23 mouse cellular contexts compared by ENCODE assay signal in genomic region chr12:3546781-3547180, GRCm38 (mm10).
"Had no signal": no experiment of that assay in that cellular context is flagged by ENCODE, and none has a peak within 500 bp of the region (broad histone marks: within the 10 kb centered on the region; RNA-seq: fewer than 3 reads in every experiment).

No protein-coding gene starts in this region.

- H3K4me1 ChIP-seq: hindbrain, embryonic 13.5 days; hindbrain, embryonic 15.5 days had no signal

- H3K36me3 ChIP-seq: heart, embryonic 12.5 days; hindbrain, embryonic 13.5 days; hindbrain, embryonic 15.5 days; limb, embryonic 10.5 days; limb, embryonic 12.5 days had no signal

- H3K4me3 ChIP-seq: heart, embryonic 12.5 days; hindbrain, embryonic 13.5 days; hindbrain, embryonic 15.5 days; layer of hippocampus, adult 2 months; left cerebral cortex, adult 2 months; limb, embryonic 10.5 days; limb, embryonic 12.5 days had no signal

- H3K9ac ChIP-seq: heart, embryonic 12.5 days; hindbrain, embryonic 13.5 days; hindbrain, embryonic 15.5 days; limb, embryonic 12.5 days; liver, embryonic 14.5 days had no signal

- DNase-seq: gastrocnemius, postnatal 14 days; gastrocnemius, postnatal 36 days; heart, adult 18-20 months; heart, postnatal 10 days; heart, postnatal 36 days; kidney, adult 11 months; kidney, adult 2 months; kidney, adult 9 months; kidney, postnatal 10 days; kidney, postnatal 25 days; kidney, postnatal 4 days; liver had no signal

- ATAC-seq: hindbrain, postnatal 0 days; intestine, embryonic 16.5 days had no signal

- H3K4me2 ChIP-seq: heart, embryonic 12.5 days; hindbrain, embryonic 13.5 days; hindbrain, embryonic 15.5 days; limb, embryonic 12.5 days; liver, embryonic 11.5 days had no signal

- H3K27ac ChIP-seq: hindbrain, embryonic 13.5 days; hindbrain, embryonic 15.5 days; hindbrain, postnatal 0 days; layer of hippocampus, adult 2 months; left cerebral cortex, adult 2 months; limb, embryonic 10.5 days; limb, embryonic 12.5 days; liver, embryonic 14.5 days had no signal

- H3K27me3 ChIP-seq: heart, embryonic 12.5 days; hindbrain, embryonic 13.5 days; hindbrain, embryonic 15.5 days; limb, embryonic 12.5 days had no signal

- H3K9me3 ChIP-seq: heart, embryonic 12.5 days; hindbrain, embryonic 13.5 days; hindbrain, embryonic 15.5 days; limb, embryonic 10.5 days; limb, embryonic 12.5 days had no signal
